Mouse (Mus musculus) lung, embryonic 14.5 days (tissue): ENCODE results near the gene Sox5. TPM values are rescaled to one million over a fixed set of nuclear protein-coding genes. Genes with fewer than 3 reads are reported as not detected.

ENCODE experiments used
- ATAC-seq: fragments of 200-750 bp; cut with Nextera tagmentation; 2 replicates; pipeline ENCODE4 v1.8.0; 2017; ENCODE audit warnings: mild to moderate bottlenecking, moderate TSS enrichment, moderate library complexity; ENCODE audit not compliant: insufficient read depth
- DNase-seq: peaks from one replicate; pipeline ENCODE4 v3.0.0-alpha.2; 2015
- H3K27ac ChIP-seq: fragments of 300-500 bp; sonication (generic); 2 replicates; pipeline ENCODE4 v1.5.1; 2014; ENCODE audit warnings: low read depth, mild to moderate bottlenecking, moderate library complexity
- H3K27me3 ChIP-seq: fragments of 300-500 bp; sonication (generic); 2 replicates; pipeline ENCODE4 v1.6.1; 2014; ENCODE audit warnings: low read length, control low read depth; ENCODE audit not compliant: insufficient read depth
- H3K36me3 ChIP-seq: fragments of 300-500 bp; sonication (generic); 2 replicates; pipeline ENCODE4 v1.6.1; 2014; ENCODE audit warnings: control low read depth; ENCODE audit not compliant: insufficient read depth
- H3K4me1 ChIP-seq: fragments of 300-500 bp; sonication (generic); 2 replicates; pipeline ENCODE4 v1.6.1; 2014; ENCODE audit warnings: antibody characterized with exemption, control low read depth; ENCODE audit not compliant: insufficient read depth
- H3K4me2 ChIP-seq: fragments of 300-500 bp; sonication (generic); 2 replicates; pipeline ENCODE4 v1.6.1; 2014; ENCODE audit warnings: mild to moderate bottlenecking
- H3K4me3 ChIP-seq: fragments of 300-500 bp; sonication (generic); 2 replicates; pipeline ENCODE4 v1.5.1; 2014; ENCODE audit warnings: low read depth, low read length
- H3K9ac ChIP-seq: fragments of 300-500 bp; sonication (generic); 2 replicates; pipeline ENCODE4 v1.6.1; 2014
- H3K9me3 ChIP-seq: fragments of 300-500 bp; sonication (generic); 2 replicates; pipeline ENCODE4 v1.6.1; 2016; ENCODE audit warnings: low read depth, low read length, control low read depth
- CTCF ChIP-seq: IDR thresholded peaks from 2 replicates; pipeline ENCODE4 v1.5.1; 2016; ENCODE audit warnings: antibody characterized with exemption, low read depth
- WGBS: fragments of 180-500 bp; shearing (Covaris S2); extraction: QIAGEN DNeasy Blood & Tissue Kit; methylation state at CpG from one replicate; pipeline ENCODE4 v1.1.7; 2014; 5-methylcytosine and 5-hydroxymethylcytosine counted together
- polyA plus RNA-seq: library from polyadenylated mRNA; unstranded; fragments of >200 nt; fragmentation: Nextera tagmentation; extraction: Ambion mirVana; gene quantifications from 2 replicates; pipeline ENCODE4 v1.2.1, GENCODE M21; 2014

The Sox5 gene
- polyA plus RNA-seq, 1 experiment from 2014 or later: 21.3 TPM

DNA sequence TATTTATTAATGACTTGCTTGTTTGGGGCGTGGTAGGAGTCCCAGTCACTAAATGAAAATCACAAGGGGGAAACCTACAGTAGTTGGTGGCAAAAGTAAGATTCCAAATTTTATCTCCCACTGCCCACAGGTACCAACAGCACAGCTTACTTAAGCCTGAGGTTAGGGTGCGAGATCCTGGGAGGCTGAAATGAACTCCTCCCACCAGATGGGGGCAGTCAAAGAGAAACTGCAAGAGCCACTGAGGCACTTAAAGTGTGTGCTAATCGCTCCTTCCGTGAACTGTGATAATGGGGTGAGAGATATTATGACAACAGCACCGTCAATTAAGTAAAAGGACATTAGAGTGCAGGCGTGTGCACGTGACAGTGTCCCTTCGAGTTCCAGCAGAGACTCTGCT is 232.8 kb downstream of the Sox5 start:
- Histone ChIP-seq H3K9ac (no peak overlapping the region), H3K9me3 (no peaks in the 10 kb centered on the region), H3K4me2 (no peak overlapping the region), H3K4me3 (no peak overlapping the region), H3K4me1 (no peaks in the 10 kb centered on the region), H3K27me3 (no peaks in the 10 kb centered on the region), H3K36me3 (no peaks in the 10 kb centered on the region), H3K27ac (no peak overlapping the region)
- TF ChIP-seq CTCF: no peak
- no peak for DNase-seq
- ATAC-seq: no peak
- 92% methylated on average over 8 of the region's 8 CpGs for WGBS

DNA sequence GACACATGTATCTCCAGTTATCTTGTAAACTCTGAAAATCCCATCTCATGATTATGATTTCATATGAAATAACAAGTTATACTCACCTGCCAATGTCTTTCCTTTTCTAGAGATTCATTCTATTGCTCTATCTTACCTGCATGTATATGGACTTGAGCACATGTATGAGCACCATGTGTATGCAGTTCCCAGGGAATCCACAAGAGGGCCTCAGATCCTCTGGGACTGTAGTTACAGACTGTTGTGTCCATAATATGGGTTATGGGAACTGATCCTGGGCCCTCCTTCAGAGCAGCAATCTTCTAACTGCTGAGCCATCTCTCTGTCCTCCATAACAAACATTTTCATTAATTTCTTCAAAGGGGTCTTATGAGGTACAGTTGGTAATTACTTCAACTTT is 234.6 kb downstream of the Sox5 start:
- H3K4me2 ChIP-seq: no peak overlapping the region
- no peaks in the 10 kb centered on the region for H3K27me3 ChIP-seq
- no peaks in the 10 kb centered on the region for H3K4me1 ChIP-seq
- H3K27ac ChIP-seq: no peak overlapping the region
- no peaks in the 10 kb centered on the region for H3K9me3 ChIP-seq
- peak; percentile 36 for TF ChIP-seq CTCF
- DNase-seq (no peak), ATAC-seq (no peak)
- no peak overlapping the region for H3K4me3 ChIP-seq
- H3K36me3 ChIP-seq: no peaks in the 10 kb centered on the region
- H3K9ac ChIP-seq: no peak overlapping the region

DNA sequence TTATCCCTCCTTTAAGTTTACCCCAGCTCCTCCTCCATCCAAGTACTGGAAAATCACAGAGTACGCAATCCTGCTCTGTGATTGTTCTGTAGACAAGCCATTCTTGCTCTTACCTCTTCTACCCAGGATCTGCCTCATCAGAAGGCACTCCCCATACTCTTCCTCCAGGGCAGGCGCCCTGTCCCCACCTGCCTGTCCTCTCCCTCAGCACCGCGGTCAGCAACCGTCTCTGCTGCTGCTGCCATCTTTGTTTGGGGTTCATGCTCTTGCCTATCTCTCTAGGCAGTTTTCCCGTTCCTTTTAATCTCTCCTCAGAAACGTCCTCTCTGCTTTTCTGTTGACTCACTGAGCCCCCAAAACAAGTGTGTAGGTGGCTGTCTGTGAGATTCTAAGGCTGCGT is 236.2 kb downstream of the Sox5 start:
- Histone ChIP-seq H3K27me3 (no peaks in the 10 kb centered on the region), H3K9me3 (no peaks in the 10 kb centered on the region), H3K9ac (no peak overlapping the region), H3K4me2 (no peak overlapping the region), H3K36me3 (no peaks in the 10 kb centered on the region), H3K4me1 (no peaks in the 10 kb centered on the region), H3K4me3 (no peak overlapping the region), H3K27ac (no peak overlapping the region)
- ATAC-seq (no peak), DNase-seq (no peak)
- 86% methylated on average over 8 of the region's 8 CpGs for WGBS
- TF ChIP-seq CTCF: no peak

DNA sequence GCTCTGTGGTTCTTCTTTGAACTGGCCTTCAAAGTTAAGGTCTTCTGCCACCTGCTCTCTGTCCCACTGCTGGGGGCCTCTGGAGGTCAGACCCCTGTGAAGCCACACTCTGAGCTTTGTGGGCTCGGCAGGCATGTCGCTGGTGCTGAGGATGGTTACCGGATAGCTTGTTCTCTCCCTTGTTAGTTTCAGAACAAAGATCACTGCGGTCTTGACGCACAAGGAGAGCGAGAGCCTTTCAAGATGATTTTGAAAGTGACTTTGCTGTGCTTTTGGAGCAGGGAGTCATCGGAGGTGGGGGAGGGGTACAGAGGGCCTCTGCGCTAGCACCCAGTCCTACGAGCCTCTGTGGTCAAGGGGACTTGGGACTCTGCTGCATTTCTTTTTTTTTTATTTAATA is 240.5 kb downstream of the Sox5 start:
- no peak overlapping the region for H3K4me3 ChIP-seq
- no peak overlapping the region for H3K27ac ChIP-seq
- no peak for TF ChIP-seq CTCF
- DNase-seq (no peak), ATAC-seq (no peak)
- 88% methylated on average over 9 of the region's 9 CpGs for WGBS
- no peak overlapping the region for H3K9ac ChIP-seq
- H3K4me2 ChIP-seq: no peak overlapping the region
- no peaks in the 10 kb centered on the region for H3K9me3 ChIP-seq
- H3K36me3 ChIP-seq: no peaks in the 10 kb centered on the region
- no peaks in the 10 kb centered on the region for H3K4me1 ChIP-seq
- H3K27me3 ChIP-seq: no peaks in the 10 kb centered on the region

DNA sequence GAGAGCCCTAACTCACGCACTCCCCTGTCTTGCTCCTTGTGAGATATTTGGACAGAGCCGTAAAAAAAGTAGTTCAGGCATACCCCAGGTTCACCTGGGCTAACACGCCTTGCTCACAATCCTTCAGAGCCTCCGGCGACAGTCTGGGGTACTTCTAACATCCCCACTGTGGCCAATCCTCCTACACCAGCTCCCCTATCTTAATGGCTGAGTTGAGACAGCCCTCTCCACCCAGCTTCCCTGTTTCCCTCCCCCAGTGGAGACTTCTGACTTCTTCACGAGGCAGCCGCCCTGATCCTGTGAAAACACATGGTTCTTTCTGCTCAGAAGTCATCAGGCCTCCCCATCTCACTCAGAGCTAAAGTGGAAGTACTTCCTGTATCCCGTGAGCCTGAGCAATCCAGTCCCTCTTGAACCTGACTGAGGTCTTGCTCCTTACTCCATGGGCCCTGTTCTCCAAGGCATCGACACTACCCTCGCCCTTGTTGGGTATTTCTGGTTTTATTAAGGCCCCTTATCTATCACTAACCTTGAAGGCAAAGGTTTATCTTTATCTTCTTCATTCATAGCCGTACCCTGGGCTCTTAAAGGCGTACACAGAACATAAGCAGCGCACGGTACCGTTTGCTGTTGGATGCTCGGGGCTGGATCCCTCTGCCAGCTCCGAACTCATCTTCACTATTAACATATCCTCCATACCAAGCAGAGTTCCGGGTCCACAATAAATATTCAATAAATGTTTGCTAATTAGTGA is 242.2 kb downstream of the Sox5 start:
- H3K4me2 ChIP-seq: no peak overlapping the region
- 76% methylated on average over 18 of the region's 18 CpGs for WGBS
- no peaks in the 10 kb centered on the region for H3K36me3 ChIP-seq
- ATAC-seq (no peak), DNase-seq (no peak)
- no peak overlapping the region for H3K9ac ChIP-seq
- H3K4me3 ChIP-seq: no peak overlapping the region
- no peak for TF ChIP-seq CTCF
- no peak overlapping the region for H3K27ac ChIP-seq
- no peaks in the 10 kb centered on the region for H3K9me3 ChIP-seq
- H3K4me1 ChIP-seq: no peaks in the 10 kb centered on the region
- H3K27me3 ChIP-seq: no peaks in the 10 kb centered on the region

DNA sequence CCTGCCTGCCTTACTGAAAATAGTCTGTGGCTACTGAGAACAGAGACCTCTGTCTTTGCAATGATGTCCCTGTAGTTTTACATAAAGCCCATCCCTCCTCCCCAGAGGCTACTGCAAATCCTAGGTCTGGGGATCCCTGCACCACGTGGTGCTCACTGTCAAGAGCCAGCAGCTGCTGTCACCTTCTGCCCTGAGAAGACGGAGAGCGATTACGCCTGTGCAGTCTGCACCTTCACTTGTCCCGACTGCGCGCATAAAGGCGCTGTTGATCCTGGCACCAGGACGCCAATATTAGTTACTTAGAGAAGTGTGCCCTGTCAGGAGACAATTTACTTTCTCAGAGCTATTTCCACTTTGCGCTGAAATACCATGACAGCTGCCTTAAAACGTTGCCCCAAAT is 258.3 kb downstream of the Sox5 start:
- Histone ChIP-seq H3K4me3 (no peak overlapping the region), H3K9me3 (no peaks in the 10 kb centered on the region), H3K27me3 (no peaks in the 10 kb centered on the region), H3K9ac (no peak overlapping the region), H3K4me1 (no peaks in the 10 kb centered on the region), H3K36me3 (no peaks in the 10 kb centered on the region), H3K27ac (no peak overlapping the region), H3K4me2 (no peak overlapping the region)
- DNase-seq (no peak), ATAC-seq (no peak)
- WGBS: 52% methylated on average over 11 of the region's 11 CpGs
- TF ChIP-seq CTCF: no peak

DNA sequence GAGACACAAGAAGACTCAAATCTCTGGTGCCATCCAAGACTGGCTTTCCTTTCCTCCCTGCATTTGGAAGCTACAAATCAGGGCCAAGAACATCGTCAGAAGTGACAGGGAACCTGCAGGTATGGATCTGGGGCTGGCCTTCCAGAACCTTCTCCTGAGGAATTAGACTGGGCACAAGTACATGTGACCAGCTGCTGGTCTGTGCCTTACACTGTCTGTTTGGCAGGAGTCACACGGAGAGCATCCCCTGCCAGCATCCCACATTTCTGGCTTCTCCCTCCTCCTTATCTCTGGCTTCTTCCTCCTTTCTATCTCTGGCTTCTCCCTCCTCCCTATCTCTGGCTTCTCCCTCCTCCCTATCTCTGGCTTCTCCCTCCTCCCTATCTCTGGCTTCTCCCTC is 263.0 kb downstream of the Sox5 start:
- H3K36me3 ChIP-seq: no peaks in the 10 kb centered on the region
- no peaks in the 10 kb centered on the region for H3K27me3 ChIP-seq
- H3K9me3 ChIP-seq: no peaks in the 10 kb centered on the region
- H3K9ac ChIP-seq: no peak overlapping the region
- no peaks in the 10 kb centered on the region for H3K4me1 ChIP-seq
- WGBS: 76% methylated on average over 2 of the region's 2 CpGs
- no peak overlapping the region for H3K4me3 ChIP-seq
- DNase-seq: no peak
- H3K4me2 ChIP-seq: no peak overlapping the region
- no peak for TF ChIP-seq CTCF
- no peak for ATAC-seq
- H3K27ac ChIP-seq: no peak overlapping the region

DNA sequence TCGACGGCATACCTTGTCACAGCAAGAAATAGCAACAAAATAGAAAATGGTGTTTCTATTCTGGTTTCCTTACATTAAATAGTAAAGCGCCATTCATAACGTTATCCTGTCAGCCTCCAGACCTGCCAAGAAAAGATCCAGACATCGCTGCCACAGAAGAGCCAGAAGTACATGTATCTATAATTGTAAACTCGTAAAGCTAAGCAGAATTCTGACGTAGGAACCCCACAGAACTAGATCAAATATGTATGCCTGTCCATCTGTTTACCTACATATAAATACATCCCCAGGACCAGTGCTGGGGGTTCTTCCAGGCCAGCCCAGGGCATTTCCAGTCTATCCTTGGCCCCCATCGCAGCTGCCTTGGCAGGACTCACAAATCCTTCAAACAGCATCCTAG is 265.9 kb downstream of the Sox5 start:
- WGBS: 74% methylated on average over 8 of the region's 8 CpGs
- H3K4me2 ChIP-seq: no peak overlapping the region

More for the DNA sequence above, 265.9 kb downstream of the Sox5 start:
- Histone ChIP-seq H3K9ac (no peak overlapping the region), H3K4me3 (no peak overlapping the region), H3K36me3 (no peaks in the 10 kb centered on the region), H3K4me1 (no peaks in the 10 kb centered on the region), H3K27me3 (no peaks in the 10 kb centered on the region), H3K9me3 (no peaks in the 10 kb centered on the region), H3K27ac (no peak overlapping the region)
- ATAC-seq (no peak), DNase-seq (no peak)
- no peak for TF ChIP-seq CTCF
